Mouse (Mus musculus) thymus, postnatal 0 days (tissue): ENCODE measurements around the gene Tmem268. TPM values are rescaled to one million over a fixed set of nuclear protein-coding genes. Genes with fewer than 3 reads are reported as not detected.
A peak's percentile ranks its signal among the peaks of the same experiment; 100 is the strongest.

Experiments used
- DNase-seq: peaks from one replicate; pipeline ENCODE4 v3.0.0-alpha.2; 2015; ENCODE audit warnings: low spot score
- polyA plus RNA-seq: library from polyadenylated mRNA; unstranded; fragments of >200 nt; fragmentation: Nextera tagmentation; extraction: Ambion mirVana; gene quantifications from 2 replicates; pipeline ENCODE4 v1.2.1, GENCODE M21; 2015

Tmem268 gene
- polyA plus RNA-seq, 1 experiment from 2014 or later, result 14.9 TPM

DNA sequence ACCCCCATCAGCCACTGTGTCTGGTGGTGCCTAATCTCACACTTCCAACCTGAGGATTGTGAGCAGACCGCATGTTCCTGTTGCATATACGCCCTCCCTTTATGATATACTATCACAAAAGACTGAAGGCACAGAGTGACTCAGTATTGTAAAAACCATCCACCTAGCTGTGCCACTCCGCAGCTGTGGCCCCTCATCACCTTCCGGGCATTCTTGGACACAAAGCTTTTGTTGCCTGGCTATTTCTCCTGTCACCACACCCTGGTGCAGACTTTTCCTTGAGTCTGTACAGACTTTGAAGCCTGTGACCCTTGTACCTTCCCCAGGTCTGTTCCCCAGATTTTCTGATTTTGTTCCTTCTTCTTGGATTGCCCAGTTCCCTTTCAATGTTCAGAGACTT lies 37.4 kb downstream of the Tmem268 start:
- no peak for DNase-seq

DNA sequence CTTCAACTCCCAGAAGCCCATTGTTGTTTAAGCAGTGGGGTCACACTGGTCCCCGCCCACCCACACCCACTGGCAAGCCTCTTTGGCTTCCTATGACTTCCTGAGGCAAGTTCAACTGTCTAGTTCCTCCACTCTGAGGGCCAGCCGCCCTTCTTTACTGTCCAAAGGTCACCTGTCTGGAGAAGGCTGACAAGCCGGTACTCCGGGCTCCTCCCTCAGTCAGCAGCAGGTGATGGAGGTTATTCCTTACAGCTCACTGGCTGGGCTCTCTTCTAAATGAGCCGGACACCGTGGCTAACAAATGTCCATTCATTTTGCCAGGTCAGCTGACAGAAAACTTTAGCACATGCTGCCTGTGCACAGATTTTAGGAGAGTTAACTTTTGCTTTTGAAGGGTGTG lies 42.2 kb downstream of the Tmem268 start:
- no peak for DNase-seq

DNA sequence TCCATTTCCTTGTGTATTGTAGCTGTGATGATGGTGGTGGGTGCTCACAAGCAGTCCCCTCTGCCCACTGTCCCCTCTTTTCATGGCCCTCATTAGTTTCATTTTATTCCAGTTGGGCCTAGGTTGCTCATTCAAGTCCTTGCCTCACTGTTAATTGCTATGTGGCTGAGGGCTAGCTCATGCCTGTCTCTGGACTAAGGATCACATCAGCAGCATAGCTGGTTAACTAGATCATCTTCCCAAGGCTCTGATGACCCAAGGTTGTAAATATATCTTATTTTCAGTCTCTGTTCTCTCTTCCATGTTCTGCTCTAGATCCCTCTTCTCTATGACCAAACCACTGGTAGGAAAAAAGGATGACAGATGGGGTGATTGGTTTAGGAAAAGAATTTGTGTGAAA lies 42.7 kb downstream of the Tmem268 start:
- no peak for DNase-seq

DNA sequence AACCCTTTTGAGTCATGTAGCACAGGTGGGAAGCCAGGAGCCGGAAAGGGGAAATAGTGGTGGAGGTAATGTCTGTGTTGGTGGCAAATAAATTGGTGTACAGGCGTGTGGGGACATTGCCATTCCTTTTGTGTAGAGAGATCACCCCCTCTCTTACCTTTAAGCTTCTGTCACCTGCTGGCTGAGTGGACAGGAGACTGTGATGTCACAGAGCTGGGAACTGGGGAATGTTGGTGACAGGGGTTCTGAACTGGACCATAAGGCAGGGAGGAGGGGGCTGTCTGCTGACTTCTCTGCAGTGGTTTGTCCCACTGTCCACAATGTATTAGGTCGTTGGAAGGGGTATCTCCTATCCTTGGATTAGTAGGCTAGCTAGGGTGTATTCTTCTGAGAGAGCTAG lies 46.4 kb downstream of the Tmem268 start, which contains the start of gene Gm11213:
Gm11213 (minus strand) TSS at position 317 of the 400 bp plus-strand sequence.
- no peak for DNase-seq

DNA sequence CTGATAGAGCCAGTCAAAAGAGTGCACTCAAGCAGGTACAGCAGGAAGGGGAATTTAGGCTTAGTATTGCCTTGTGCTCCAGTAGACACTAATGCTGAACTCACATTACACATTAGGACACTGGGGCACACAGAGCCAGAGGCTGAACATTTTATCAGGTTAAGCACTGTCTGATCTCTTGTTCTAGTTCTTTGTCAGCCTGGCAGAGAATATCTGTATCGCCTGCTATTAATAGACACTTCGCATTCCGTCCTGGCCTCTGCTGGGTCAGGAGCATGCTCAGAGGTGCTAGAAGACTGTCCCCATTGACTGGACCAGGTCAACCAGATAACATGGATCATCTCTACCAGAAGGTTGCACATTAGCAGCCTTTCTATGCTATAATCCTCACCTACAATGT lies 47.0 kb downstream of the Tmem268 start:
- no peak for DNase-seq

DNA sequence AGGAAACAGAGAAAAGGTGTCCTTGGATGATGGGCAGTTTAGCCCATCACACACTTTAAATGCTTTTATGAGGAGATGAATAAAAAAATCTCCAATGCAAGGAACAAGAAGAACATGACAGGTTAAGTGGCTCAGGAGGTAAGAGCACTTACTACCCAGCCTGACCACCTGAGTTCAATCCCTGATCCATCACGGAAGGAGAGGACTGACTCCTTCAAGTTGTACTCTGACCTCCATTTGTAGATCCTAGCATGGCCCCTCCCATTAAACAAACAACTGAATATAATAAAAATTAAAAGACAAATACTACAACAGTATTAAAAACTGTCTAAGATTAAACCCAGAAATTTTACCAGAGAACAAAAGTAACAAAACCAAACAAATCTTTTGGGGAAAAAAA lies 47.4 kb downstream of the Tmem268 start:
- no peak for DNase-seq

DNA sequence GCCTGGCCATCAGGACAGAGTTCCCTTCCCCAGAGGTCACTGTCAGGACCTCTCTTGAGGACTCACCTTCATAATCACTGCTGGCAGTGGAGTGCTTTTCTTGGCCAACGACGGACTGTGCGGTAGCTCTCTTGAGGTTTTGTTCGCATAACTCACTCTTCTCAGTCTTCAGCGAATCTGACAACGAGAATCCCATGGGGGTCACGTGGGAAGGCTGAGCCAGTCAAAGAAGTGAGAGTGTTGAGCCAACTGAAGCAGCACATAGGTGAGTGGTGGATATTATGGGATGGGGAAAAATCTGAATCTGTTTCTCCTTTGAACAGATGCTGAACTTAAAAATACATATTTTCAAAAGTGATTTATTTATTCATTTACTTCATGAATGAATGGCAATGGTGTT lies 49.8 kb downstream of the Tmem268 start:
- no peak for DNase-seq

DNA sequence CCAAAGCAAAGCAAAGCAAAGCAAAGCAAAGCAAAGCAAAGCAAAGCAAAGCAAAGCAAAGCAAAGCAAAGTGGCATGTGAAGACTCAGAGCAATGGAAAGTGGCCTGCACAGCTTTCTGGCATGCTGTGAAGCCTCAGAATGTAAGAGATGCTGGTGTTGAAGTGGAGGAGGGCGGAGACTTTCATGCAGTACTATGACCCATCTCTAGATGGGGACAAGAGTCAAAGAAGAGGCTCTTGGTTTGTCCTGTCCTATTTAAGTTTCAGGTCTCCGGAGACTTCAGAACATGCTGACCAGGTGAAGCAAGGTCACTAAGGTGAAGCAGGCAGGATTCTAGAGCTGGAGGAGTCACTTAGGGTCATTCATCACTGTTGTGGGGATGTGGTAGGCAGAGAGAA lies 63.3 kb downstream of the Tmem268 start:
- no peak for DNase-seq

DNA sequence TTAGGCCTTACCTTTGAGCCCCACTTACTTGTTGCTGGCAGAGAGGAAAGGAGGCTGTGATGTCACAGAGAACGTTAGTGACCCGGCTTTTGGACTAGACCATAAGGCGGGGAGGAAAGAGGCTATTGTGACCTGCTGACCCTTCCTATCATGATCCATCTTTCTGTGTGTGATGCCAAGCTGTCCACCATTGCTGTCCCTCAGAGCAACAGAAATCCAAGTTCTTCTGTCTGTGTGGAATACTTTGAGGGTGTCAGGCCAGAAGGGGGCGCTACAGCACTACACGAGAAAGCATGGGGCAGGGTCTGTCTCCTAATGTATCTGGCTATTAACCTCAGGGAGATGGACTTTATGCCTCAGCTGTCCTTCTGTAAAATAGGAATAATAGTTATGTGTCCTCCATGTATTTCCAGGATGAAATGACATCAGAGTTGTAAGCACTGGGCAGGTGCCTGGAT lies 63.8 kb downstream of the Tmem268 start, which contains the start of gene Tex48:
Tex48 (minus strand) TSS at position 51 of the 458 bp plus-strand sequence.
- peak; percentile 26 for DNase-seq

DNA sequence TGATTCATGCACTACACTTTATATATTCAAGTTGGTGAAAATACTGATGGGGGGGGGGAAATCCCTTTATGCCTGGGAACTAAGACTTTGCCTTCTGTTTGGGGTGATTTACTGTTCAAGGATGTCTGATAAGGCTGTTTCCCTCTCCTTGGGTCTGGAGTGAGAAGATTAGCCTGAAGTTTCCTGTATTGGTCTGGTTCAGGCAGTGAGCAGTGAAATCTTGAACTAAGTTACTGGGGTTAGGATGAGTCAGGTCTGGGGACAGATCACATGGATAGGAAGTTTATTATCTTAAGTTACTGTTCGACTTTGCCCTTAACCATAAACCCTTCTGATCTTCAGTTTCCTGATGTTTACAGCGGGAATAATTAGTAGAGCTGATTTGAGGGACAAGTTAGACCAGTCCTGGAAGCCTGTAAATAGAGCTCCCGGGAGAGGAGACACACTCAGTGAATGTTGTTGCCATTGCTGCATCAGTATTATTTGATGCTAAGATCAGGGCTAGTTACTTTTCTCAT lies 67.0 kb downstream of the Tmem268 start:
- no peak for DNase-seq

DNA sequence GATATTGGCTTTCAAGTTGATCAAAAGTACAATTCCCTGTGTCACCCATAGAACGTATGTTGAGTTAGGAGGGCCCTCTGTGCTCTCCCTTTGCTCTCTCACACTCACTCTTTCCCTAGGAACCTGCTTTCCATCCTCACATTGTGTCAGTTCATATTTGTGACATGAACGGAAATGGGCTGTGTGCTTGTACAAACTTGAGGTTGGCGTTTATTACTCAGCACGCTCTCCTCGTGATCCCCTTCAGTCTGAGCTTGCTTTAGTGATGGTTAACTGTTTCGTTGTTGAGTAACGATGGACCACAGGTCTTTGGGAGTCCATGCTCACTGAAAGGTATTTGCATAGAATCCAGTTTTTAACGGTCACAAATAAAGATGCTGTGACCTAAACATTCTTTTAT lies 68.5 kb downstream of the Tmem268 start:
- no peak for DNase-seq

DNA sequence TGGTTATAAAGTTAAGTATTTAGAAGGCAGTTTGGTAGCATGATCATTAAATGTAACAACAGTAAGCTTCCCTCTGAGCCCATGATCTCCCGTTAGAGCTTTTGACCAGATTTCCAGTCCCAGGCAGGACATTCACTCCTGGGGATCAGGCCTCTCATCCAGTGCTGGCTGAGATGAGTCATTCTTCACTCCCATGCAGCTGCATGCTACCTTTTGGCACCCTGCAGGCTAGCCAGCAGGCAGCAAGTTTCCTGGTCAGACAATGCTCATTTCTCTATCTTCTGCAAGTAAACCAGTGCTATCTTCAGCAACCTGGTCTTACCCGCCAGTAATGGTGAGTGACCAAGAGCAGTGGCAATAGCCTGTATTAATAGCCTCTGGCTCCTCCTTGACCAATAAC lies 74.6 kb downstream of the Tmem268 start:
- DNase-seq, result no peak

Other genes starting within 250 kb of the Tmem268 start
- gene Orm1, start 214.2 kb upstream of the Tmem268 start, polyA plus RNA-seq, result 1.9 and 2.7 TPM in 2 replicates
- not detected in 2 replicates for gene Orm3, start 202.6 kb upstream of the Tmem268 start, polyA plus RNA-seq
- 0.17 and 0.33 TPM in 2 replicates for gene Orm2, start 196.3 kb upstream of the Tmem268 start, polyA plus RNA-seq
- 20.6 and 25.9 TPM in 2 replicates for gene Akna, start 155.4 kb upstream of the Tmem268 start, polyA plus RNA-seq
- 12.0 and 17.1 TPM in 2 replicates for gene Whrn, start 62.8 kb upstream of the Tmem268 start, polyA plus RNA-seq
- 373 and 381 TPM in 2 replicates for gene Atp6v1g1, start 14.0 kb upstream of the Tmem268 start, polyA plus RNA-seq
- gene Gm11213, start 46.5 kb downstream of the Tmem268 start, polyA plus RNA-seq, result not detected in 2 replicates
- gene Tex48, start 63.6 kb downstream of the Tmem268 start, polyA plus RNA-seq, result not detected in 2 replicates
- not detected in 2 replicates for gene Gm11214, start 104.6 kb downstream of the Tmem268 start, polyA plus RNA-seq
- gene Tnfsf15, start 186.3 kb downstream of the Tmem268 start, polyA plus RNA-seq, result 0.28 and 0.48 TPM in 2 replicates